15 mouse cellular contexts compared by ENCODE assay signal in the genomic region with DNA sequence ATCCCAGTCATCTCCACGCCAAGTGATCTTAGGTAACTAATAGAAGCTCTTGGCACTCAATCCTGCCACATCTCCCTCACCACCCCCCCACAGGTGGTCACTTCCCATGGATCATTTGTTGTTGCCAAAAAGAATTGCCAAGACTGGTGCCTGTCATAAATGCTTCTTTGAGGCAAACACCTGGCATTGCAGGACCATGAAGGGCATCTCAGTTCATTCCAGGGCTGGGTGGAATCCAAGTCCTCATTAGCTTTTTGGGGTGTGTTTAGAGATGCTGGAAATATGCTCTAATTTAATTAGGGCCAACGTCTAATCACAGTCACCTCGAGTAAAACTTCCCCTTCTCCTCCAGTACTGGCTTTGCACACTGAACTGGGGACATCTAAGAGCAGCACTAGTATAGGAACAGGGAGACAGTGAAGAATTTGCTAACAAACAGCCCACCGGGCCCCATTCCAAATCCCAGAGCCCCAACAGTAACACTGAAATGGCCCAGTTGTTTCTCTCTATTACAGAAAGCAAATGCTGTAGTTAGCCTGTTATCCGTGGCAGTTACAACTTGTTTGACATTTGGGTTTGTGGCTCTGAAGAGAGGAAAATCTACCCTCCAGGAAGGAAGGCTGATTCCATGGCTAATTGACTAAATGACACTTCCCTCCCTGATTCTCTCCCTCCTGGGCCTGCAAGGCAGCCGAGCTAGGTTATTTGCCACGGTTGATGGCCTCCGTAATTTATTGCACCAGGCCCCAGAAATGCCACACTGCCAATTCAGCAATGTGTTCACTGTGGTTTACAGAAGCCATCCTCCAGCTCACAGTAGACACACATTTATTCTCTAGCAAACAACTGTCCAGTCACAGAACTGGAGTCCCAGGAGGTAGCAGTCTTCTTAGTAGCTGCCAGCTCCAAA.
A peak's percentile ranks its signal among the peaks of the same experiment; 100 is the strongest.
DNase-seq lines count a peak whose midpoint lies in the region; ATAC-seq and TF ChIP-seq lines count a peak whose summit lies in the region.
"Had no signal": no experiment of that assay in that cellular context is flagged by ENCODE, and none has a peak within 500 bp of the region (broad histone marks: within the 10 kb centered on the region; RNA-seq: fewer than 3 reads in every experiment).

No protein-coding gene starts in this region.

- DNase-seq in limb, embryonic 14.5 days (ENCODE audit: low spot score), result peak; percentile 38
- no peak for DNase-seq in limb, embryonic 10.5 days (ENCODE audit: low spot score)
- DNase-seq in urinary bladder, postnatal 36 days (ENCODE audit: low spot score in 2 of 2), result no peak
- no peak for DNase-seq in adipocyte (ENCODE audit: low spot score)
- no peak for DNase-seq in left cerebral cortex, postnatal 25 days (ENCODE audit: low spot score in 2 of 2)
- DNase-seq: gastrocnemius, postnatal 10 days; heart, postnatal 10 days; layer of hippocampus, adult 9-11 months; liver, embryonic 13.5 days; right cerebral cortex, postnatal 25 days had no signal

- H3K9ac ChIP-seq in limb, embryonic 14.5 days (ENCODE audit: low read depth, low read length, severe bottlenecking), result no peak overlapping the region
- H3K9ac ChIP-seq in forebrain, embryonic 16.5 days (replicated peaks; ENCODE audit: low read depth, low read length), result no peak overlapping the region
- H3K9ac ChIP-seq in kidney, embryonic 16.5 days (replicated peaks; ENCODE audit: low read length), result no peak overlapping the region
- H3K9ac ChIP-seq in neural tube, embryonic 15.5 days (replicated peaks), result no peak overlapping the region
- H3K9ac ChIP-seq: liver, embryonic 13.5 days; midbrain, embryonic 12.5 days had no signal

- H3K27ac ChIP-seq in limb, embryonic 14.5 days (replicated peaks; ENCODE audit: low read depth, low read length), result no peak overlapping the region
- no peak overlapping the region for H3K27ac ChIP-seq in limb, embryonic 10.5 days
- H3K27ac ChIP-seq in forebrain, embryonic 16.5 days (ENCODE audit: low read length), result no peak overlapping the region
- H3K27ac ChIP-seq in kidney, embryonic 16.5 days (ENCODE audit: low read length), result no peak overlapping the region
- H3K27ac ChIP-seq in neural tube, embryonic 15.5 days (replicated peaks), result 0 out of 2 replicates have a peak overlapping the region, but pooled peaks have one; percentile 33
- H3K27ac ChIP-seq: liver, embryonic 13.5 days; midbrain, embryonic 12.5 days; stomach, postnatal 0 days had no signal

- intact Hi-C loops in left cerebral cortex, postnatal 25 days (cut with DNase I), result no loop called here

- no peak overlapping the region for H3K4me3 ChIP-seq in limb, embryonic 14.5 days (replicated peaks; ENCODE audit: low read length)
- H3K4me3 ChIP-seq in limb, embryonic 10.5 days, result no peak overlapping the region
- H3K4me3 ChIP-seq in forebrain, embryonic 16.5 days (replicated peaks; ENCODE audit: low read length), result no peak overlapping the region
- H3K4me3 ChIP-seq in kidney, embryonic 16.5 days (ENCODE audit: low read length), result no peak overlapping the region
- H3K4me3 ChIP-seq in neural tube, embryonic 15.5 days (replicated peaks), result no peak overlapping the region
- H3K4me3 ChIP-seq: liver, embryonic 13.5 days; midbrain, embryonic 12.5 days had no signal

- no peak for ATAC-seq in limb, embryonic 14.5 days (ENCODE audit: low FRiP score, low read depth)
- peak; percentile 80 for ATAC-seq in forebrain, embryonic 16.5 days
- peak; percentile 94 for ATAC-seq in kidney, embryonic 16.5 days (ENCODE audit: low FRiP score, low TSS enrichment)
- peak; percentile 95 for ATAC-seq in neural tube, embryonic 15.5 days (ENCODE audit: low FRiP score)

- WGBS in limb, embryonic 14.5 days, result 36% methylated on average over 8 of the region's 8 CpGs
- WGBS in limb, embryonic 10.5 days, result 43% methylated on average over 8 of the region's 8 CpGs
- WGBS in forebrain, embryonic 16.5 days, result 42% methylated on average over 8 of the region's 8 CpGs
- WGBS in kidney, embryonic 16.5 days, result 19% methylated on average over 8 of the region's 8 CpGs
- 20% methylated on average over 8 of the region's 8 CpGs for WGBS in neural tube, embryonic 15.5 days

- no peaks in the 10 kb centered on the region for H3K27me3 ChIP-seq in limb, embryonic 14.5 days (ENCODE audit: control insufficient read depth, insufficient read depth, low read length)
- no peaks in the 10 kb centered on the region for H3K27me3 ChIP-seq in limb, embryonic 10.5 days (ENCODE audit: low read depth, poor library complexity, severe bottlenecking)
- no peaks in the 10 kb centered on the region for H3K27me3 ChIP-seq in forebrain, embryonic 16.5 days (replicated peaks; ENCODE audit: control insufficient read depth, insufficient read depth, low read length)
- peaks cover 18% of the 10 kb centered on the region for H3K27me3 ChIP-seq in kidney, embryonic 16.5 days (ENCODE audit: insufficient read depth, low read length)
- H3K27me3 ChIP-seq in neural tube, embryonic 15.5 days (replicated peaks), result 0 out of 2 replicates have a peak, but pooled peaks cover 9% of the 10 kb centered on the region
- H3K27me3 ChIP-seq: liver, embryonic 13.5 days; midbrain, embryonic 12.5 days had no signal

- no peak overlapping the region for H3K4me2 ChIP-seq in limb, embryonic 14.5 days (replicated peaks; ENCODE audit: low read depth, low read length, severe bottlenecking)
- H3K4me2 ChIP-seq in forebrain, embryonic 16.5 days (ENCODE audit: low read length), result no peak overlapping the region
- no peak overlapping the region for H3K4me2 ChIP-seq in kidney, embryonic 16.5 days (replicated peaks; ENCODE audit: low read depth, low read length)
- no peak overlapping the region for H3K4me2 ChIP-seq in neural tube, embryonic 15.5 days
- H3K4me2 ChIP-seq: liver, embryonic 13.5 days; midbrain, embryonic 12.5 days had no signal

- no peaks in the 10 kb centered on the region for H3K9me3 ChIP-seq in limb, embryonic 14.5 days (ENCODE audit: control insufficient read depth, low read length)
- H3K9me3 ChIP-seq in limb, embryonic 10.5 days (replicated peaks), result no peaks in the 10 kb centered on the region
- no peaks in the 10 kb centered on the region for H3K9me3 ChIP-seq in forebrain, embryonic 16.5 days (ENCODE audit: control insufficient read depth, low read length)
- H3K9me3 ChIP-seq in kidney, embryonic 16.5 days (ENCODE audit: low read length), result no peaks in the 10 kb centered on the region
- no peaks in the 10 kb centered on the region for H3K9me3 ChIP-seq in neural tube, embryonic 15.5 days (replicated peaks)
- H3K9me3 ChIP-seq: liver, embryonic 13.5 days; midbrain, embryonic 12.5 days had no signal

- TF ChIP-seq POLR2A in limb, embryonic 14.5 days (IDR thresholded peaks at IDR 0.05; ENCODE audit: borderline replicate concordance, extremely low read depth, insufficient read depth, insufficient read length), result no peak

- peaks cover 2% of the 10 kb centered on the region; the same call in 1 of the 2 replicates for H3K4me1 ChIP-seq in limb, embryonic 14.5 days (ENCODE audit: control insufficient read depth, insufficient read depth, low read length)
- H3K4me1 ChIP-seq in limb, embryonic 10.5 days, result peaks cover 10% of the 10 kb centered on the region
- no peaks in the 10 kb centered on the region for H3K4me1 ChIP-seq in forebrain, embryonic 16.5 days (replicated peaks; ENCODE audit: control insufficient read depth, insufficient read depth, low read length)
- H3K4me1 ChIP-seq in kidney, embryonic 16.5 days (ENCODE audit: insufficient read depth, low read length), result peaks cover 13% of the 10 kb centered on the region
- H3K4me1 ChIP-seq in neural tube, embryonic 15.5 days, result peaks cover 16% of the 10 kb centered on the region
- H3K4me1 ChIP-seq: liver, embryonic 13.5 days; midbrain, embryonic 12.5 days had no signal

- no peaks in the 10 kb centered on the region for H3K36me3 ChIP-seq in limb, embryonic 14.5 days (ENCODE audit: control insufficient read depth, insufficient read depth, low read length)
- H3K36me3 ChIP-seq in limb, embryonic 10.5 days, result no peaks in the 10 kb centered on the region
- H3K36me3 ChIP-seq in forebrain, embryonic 16.5 days (ENCODE audit: control insufficient read depth, insufficient read depth), result no peaks in the 10 kb centered on the region
- no peaks in the 10 kb centered on the region for H3K36me3 ChIP-seq in kidney, embryonic 16.5 days (ENCODE audit: insufficient read depth, low read length)
- no peaks in the 10 kb centered on the region for H3K36me3 ChIP-seq in neural tube, embryonic 15.5 days
- H3K36me3 ChIP-seq: liver, embryonic 13.5 days; midbrain, embryonic 12.5 days had no signal
